Mouse (Mus musculus) layer of hippocampus, adult 2 months (tissue): ENCODE measurements around the gene 1700056E22Rik. TPM values are rescaled to one million over a fixed set of nuclear protein-coding genes. Genes with fewer than 3 reads are reported as not detected.

ENCODE experiments used
- DNase-seq, 2 experiments: peaks; one replicate each; pipeline ENCODE4 v3.0.0; 2022; ENCODE audit warnings: low spot score in 2 of 2
- H3K27ac ChIP-seq: fragments of 200-600 bp; 2 replicates; pipeline ENCODE4 v1.8.1; 2022
- H3K4me3 ChIP-seq: fragments of 200-600 bp; 2 replicates; pipeline ENCODE4 v1.8.1; 2022; ENCODE audit warnings: mild to moderate bottlenecking
- CTCF ChIP-seq: fragments of 200-600 bp; conservative IDR thresholded peaks from 2 replicates; pipeline ENCODE4 v1.8.1; 2022; ENCODE audit warnings: antibody characterized with exemption, mild to moderate bottlenecking, moderate library complexity
- total RNA-seq, 2 experiments: library from RNA; stranded (reverse); gene quantifications; 2 replicates each; pipeline ENCODE4 v1.2.3; 2021

The 1700056E22Rik gene
- total RNA-seq, 2 experiments from 2014 or later: not detected

DNA sequence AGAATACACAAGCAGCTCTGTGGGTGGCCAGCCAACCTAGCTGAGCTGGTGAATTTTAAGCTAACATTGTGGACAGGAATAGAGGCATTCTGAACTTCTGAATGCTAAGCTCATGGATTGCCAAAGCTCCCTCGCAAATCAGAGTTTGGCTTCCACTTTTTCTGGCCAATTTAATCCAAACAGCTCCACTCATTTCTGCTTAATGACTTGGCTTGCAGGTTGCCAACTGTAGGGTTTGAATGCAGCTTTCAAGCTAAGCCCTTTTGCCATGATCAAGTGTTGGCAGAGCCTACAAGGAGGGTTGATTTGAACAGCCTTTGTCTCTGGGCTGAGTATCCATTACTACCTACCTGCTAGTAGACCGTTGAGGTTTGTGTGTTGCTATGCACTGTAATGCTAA, 31.6 kb downstream of the 1700056E22Rik start:
- peak; percentile 21 to 47 for DNase-seq
- H3K27ac ChIP-seq: no peak overlapping the region
- no peak overlapping the region for H3K4me3 ChIP-seq
- no peak for TF ChIP-seq CTCF

DNA sequence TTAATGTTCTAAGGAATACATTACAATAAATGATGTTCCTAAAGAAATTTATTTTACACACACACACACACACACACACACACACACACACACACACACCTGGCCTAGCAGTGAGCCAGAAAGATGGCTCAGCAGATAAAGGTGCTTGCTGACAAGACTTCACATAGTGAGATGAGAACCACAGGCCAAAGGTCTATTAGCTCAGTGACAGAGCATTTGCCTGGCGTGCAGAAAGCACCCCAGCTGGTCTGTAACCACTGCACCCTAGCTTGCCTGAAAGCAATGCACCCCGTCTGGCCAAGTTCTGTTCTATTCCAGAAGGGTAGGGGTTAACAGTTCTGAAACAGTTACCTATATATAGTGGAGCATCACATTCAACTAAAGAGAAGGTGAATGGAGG, 36.9 kb downstream of the 1700056E22Rik start:
- Histone ChIP-seq H3K27ac (no peak overlapping the region), H3K4me3 (no peak overlapping the region)
- no peak for DNase-seq
- no peak for TF ChIP-seq CTCF

- no peak for DNase-seq
These were observed 42.2 kb downstream of the 1700056E22Rik start for GRCm38 (mm10) chr1:183991921-183992320.

GRCm38 (mm10) chr1:183987711-183988245, 46.3 kb downstream of the 1700056E22Rik start:
- TF ChIP-seq CTCF: no peak
- DNase-seq: no peak
- Histone ChIP-seq H3K27ac (no peak overlapping the region), H3K4me3 (no peak overlapping the region)

More at GRCm38 (mm10) chr1:183991921-183992320, 42.2 kb downstream of the 1700056E22Rik start:
- Histone ChIP-seq H3K27ac (no peak overlapping the region), H3K4me3 (no peak overlapping the region)
- no peak for TF ChIP-seq CTCF

Other genes with a start within 250 kb of the 1700056E22Rik start
- 1 to 10 TPM; 4.9 to 5.3 TPM for gene Dusp10, start 21.0 kb downstream of the 1700056E22Rik start, total RNA-seq